Mouse (Mus musculus) G1E-ER4 (cell line): ENCODE results near the gene Cmtr1. TPM values are rescaled to one million over a fixed set of nuclear protein-coding genes. Genes with fewer than 3 reads are reported as not detected.

Source experiments
- GATA1 ChIP-seq: IDR thresholded peaks from one replicate; pipeline ENCODE4 v1.8.0; 2012; ENCODE audit warnings: low read length, inconsistent platforms
- polyA plus RNA-seq: library from polyadenylated mRNA; stranded (reverse); fragments of >175 nt; gene quantifications from 2 replicates; pipeline ENCODE4 v1.2.3, GENCODE M21; 2012

Cmtr1 gene
- polyA plus RNA-seq, result 78.6 and 86.6 TPM in 2 replicates

DNA sequence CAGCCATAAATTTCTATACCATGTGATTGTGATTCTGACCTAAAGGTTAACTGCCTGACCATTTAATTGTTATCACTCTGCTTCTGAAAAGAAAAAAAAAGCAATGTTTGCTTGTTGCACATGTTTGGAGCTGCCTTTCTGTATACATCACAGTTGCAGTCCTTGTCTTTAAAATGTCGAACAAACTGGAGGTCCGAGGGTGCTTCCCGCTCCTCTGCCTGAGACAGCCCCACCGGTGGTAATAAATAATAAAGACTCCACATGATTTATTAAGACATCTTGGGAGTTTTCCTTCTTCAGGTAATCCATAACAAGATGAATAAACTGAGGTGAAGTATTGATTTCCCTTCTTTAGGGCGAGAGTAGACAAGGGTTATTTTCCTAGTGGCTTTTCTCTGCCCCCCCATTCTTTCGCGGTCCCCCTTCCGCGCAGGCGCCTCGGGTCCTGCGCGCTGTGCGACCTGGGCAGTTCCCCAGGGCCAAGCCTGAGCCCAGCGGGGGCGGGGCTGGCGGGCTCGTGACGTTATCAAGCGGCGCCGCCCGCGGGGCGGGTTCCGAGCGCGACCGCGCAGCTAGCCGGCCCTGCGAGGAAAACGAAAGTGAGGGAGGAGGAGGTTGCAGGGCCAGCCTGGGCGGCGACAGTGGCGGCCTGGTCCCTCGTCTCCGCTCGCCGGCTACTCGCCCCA is at the start of gene Cmtr1:
TSS of gene Cmtr1 (plus strand) at position 520 of the 686 bp plus-strand sequence.
- TF ChIP-seq GATA1, result no peak

GRCm38 (mm10) chr17:29614115-29615023 is 46.0 kb upstream of the Cmtr1 start, which contains the start of the genes Rnf8 and Gm28043:
Rnf8 (plus strand) TSS chr17:29614790.
Gm28043 (plus strand) TSS chr17:29614876.
- no peak for TF ChIP-seq GATA1

DNA sequence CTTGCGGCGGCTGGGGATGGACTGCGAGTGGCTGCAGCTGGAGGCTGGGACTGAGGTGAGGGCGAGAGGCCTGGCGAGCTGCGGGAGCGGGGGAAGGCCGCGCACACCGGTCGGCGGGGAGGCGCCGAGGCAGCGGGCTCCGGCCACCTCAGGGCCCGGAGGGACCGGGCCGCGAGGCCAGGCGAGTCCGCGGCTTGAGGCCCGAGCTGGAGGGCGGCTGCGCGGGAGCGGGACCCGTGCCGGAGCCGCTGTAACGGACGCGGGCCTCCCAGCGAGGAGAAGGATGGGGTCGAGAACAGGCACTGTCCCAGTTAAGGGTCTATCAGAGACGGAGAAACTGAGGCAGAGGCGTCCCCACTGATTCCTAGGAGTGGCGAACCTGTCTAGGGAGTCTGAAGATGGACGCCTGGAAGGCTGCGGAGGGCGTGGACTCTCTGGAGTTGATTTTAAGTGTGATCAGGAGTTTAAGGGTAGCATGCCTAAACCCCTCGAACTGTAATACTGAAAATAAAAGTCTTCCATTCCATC is 45.3 kb upstream of the Cmtr1 start:
- TF ChIP-seq GATA1, result no peak

DNA sequence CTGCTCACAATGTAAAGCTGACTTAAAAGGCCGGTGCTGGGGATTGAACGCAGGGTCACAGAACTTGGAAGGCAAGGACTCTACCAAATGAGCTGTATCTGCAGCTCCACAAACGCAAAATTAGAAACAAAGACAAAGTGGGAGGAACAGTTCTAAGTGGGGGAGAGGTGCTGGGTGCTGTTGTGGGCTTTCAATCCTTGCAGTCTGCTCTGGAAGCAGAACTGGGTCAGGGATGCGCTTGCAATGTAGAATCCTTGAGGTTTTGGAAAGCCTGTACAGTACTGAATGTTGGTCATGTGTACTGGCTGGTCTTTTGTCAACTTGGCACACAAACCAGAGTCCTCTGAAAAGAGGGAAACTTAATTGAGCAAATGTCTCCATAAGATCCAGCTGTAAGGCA is 44.8 kb upstream of the Cmtr1 start:
- no peak for TF ChIP-seq GATA1

GRCm38 (mm10) chr17:29619231-29619630 is 41.2 kb upstream of the Cmtr1 start:
- no peak for TF ChIP-seq GATA1

GRCm38 (mm10) chr17:29623488-29623887 is 36.9 kb upstream of the Cmtr1 start:
- no peak for TF ChIP-seq GATA1

GRCm38 (mm10) chr17:29627285-29627684 is 33.1 kb upstream of the Cmtr1 start:
- no peak for TF ChIP-seq GATA1

DNA sequence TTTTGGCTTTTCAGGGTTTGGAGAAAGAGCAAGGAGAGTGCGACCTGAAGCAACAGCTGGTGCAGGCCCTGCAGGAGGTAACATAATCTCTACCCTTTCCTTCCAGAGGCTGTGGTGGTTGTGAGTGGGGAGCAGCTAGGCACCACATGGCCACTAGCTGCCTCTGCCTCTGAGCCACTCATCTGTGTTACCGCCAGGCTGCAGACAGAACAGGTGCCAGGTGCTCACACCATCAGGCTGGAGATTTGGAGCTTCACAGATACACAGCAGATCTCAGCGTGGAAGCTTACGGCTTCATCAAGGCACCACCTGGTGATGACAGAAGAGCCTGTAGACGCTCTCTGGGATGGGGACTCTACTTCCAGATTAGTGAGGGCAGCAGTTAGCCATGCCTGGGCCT is 31.4 kb upstream of the Cmtr1 start:
- TF ChIP-seq GATA1, result no peak

DNA sequence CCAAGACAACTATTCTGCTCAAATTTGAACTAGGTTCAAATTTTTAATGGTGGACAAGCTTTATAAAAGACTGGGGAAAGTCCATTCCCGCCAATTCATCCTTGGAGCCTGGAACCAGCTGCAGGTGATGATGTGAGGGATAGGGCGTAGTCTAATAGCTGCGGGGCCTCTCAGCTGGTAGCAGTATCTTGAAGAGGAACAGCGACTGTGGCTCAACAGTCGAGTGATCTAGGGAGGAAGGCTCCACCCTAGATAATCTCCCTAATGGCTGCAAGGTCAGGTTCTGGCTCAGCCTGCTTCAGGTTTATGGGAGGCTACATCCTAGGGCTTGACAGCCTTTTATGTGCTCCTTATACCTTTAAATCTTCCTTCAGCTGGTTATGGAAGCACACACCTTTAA is 30.8 kb upstream of the Cmtr1 start:
- no peak for TF ChIP-seq GATA1

GRCm38 (mm10) chr17:29632312-29632711 is 28.1 kb upstream of the Cmtr1 start:
- no peak for TF ChIP-seq GATA1

DNA sequence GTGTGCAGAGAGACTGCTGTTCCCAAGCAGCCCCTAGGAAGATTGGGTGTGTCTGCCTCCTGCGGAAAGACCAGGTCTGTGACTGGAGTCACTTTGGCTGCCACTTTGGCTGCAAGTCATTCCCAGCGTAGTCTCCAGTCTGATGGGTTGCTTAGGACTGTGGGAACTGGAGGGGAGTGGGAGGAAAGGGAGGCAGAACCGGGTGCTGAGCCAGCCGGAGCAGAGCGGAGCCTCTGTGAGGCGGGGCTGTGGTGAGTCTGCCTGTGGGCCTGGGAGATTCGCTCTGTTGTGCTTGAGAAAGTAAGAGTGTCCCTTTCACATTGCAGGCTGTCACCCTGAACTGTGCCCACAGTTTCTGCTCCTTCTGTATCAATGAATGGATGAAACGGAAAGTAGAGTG is 24.9 kb upstream of the Cmtr1 start:
- TF ChIP-seq GATA1, result no peak

DNA sequence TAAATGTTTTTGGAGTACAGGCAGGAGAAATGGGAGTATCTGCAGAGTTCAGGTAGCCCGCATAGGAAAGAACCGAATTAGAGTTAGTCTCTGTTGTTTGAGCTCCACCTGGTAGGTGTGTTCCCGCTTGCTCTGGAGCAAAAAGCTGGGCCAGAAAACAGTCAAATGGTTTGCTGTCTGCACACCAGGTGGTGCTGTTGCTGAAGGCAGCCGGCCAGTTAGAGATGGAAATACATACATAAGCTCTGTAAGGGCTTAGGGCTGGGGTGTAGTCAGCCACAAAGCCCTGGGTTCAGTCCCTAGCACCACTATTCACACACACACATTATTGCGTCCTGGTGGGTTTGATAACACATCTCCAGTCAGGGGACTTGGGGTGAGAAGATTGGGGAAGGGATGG is 24.3 kb upstream of the Cmtr1 start:
- no peak for TF ChIP-seq GATA1

- no peak for TF ChIP-seq GATA1
These were observed 23.0 kb upstream of the Cmtr1 start for GRCm38 (mm10) chr17:29637377-29637776.

- TF ChIP-seq GATA1, result no peak
These were observed 22.5 kb upstream of the Cmtr1 start for GRCm38 (mm10) chr17:29637895-29638294.

- no peak for TF ChIP-seq GATA1
These were observed 19.4 kb upstream of the Cmtr1 start for GRCm38 (mm10) chr17:29640971-29641370.

DNA sequence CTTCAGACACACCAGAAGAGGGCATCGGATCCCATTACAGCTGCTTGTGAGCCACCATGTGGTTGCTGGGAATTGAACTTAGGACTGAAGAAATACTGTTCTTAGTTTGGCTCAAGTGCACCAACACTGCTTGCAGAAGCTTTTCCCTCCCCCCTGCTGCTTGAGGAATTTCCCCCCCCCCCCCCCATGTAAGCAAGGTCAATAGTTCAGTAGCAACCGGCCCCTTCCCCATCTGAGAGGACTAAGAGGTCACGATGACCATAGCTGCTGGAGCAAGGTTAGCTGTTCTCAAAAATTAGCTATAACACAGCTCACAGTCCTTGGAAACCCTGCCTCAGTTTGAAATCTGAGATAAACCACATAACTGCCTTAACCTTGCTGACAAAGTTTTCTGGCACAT is 18.2 kb upstream of the Cmtr1 start:
- TF ChIP-seq GATA1, result no peak

- peak; percentile 92 for TF ChIP-seq GATA1
These were observed 2.1 kb upstream of the Cmtr1 start for GRCm38 (mm10) chr17:29658249-29658648.
